Mouse (Mus musculus) neural tube, embryonic 13.5 days (tissue): Measurements from ENCODE around the gene Sec13. TPM values are rescaled to one million over a fixed set of nuclear protein-coding genes. Genes with fewer than 3 reads are reported as not detected.
"Not testable (repeated sequence)": the region's sequence is repeated elsewhere in the genome, so short reads cannot be mapped to it uniquely, and the experiment has no call there.

Source experiments
- ATAC-seq: fragments of 200-750 bp; cut with Nextera tagmentation; 2 replicates; pipeline ENCODE4 v1.8.0; 2017; ENCODE audit warnings: low read depth, mild to moderate bottlenecking, moderate TSS enrichment, moderate library complexity
- H3K27ac ChIP-seq: fragments of 300-500 bp; sonication (generic); replicated peaks from 2 replicates; pipeline ENCODE4 v1.5.1; 2015; ENCODE audit warnings: moderate library complexity, mild to moderate bottlenecking, inconsistent platforms
- H3K27me3 ChIP-seq: fragments of 300-500 bp; sonication (generic); 2 replicates; pipeline ENCODE4 v1.6.1; 2015; ENCODE audit warnings: mild to moderate bottlenecking, inconsistent platforms
- H3K36me3 ChIP-seq: fragments of 300-500 bp; sonication (generic); 2 replicates; pipeline ENCODE4 v1.6.1; 2015; ENCODE audit warnings: mild to moderate bottlenecking, inconsistent platforms
- H3K4me1 ChIP-seq: fragments of 300-500 bp; sonication (generic); replicated peaks from 2 replicates; pipeline ENCODE4 v1.6.1; 2015; ENCODE audit warnings: inconsistent platforms
- H3K4me2 ChIP-seq: fragments of 300-500 bp; sonication (generic); 2 replicates; pipeline ENCODE4 v1.6.1; 2015; ENCODE audit warnings: inconsistent platforms, mild to moderate bottlenecking, moderate library complexity
- H3K4me3 ChIP-seq: fragments of 300-500 bp; sonication (generic); 2 replicates; pipeline ENCODE4 v1.5.1; 2015; ENCODE audit warnings: mild to moderate bottlenecking, inconsistent platforms
- H3K9ac ChIP-seq: fragments of 300-500 bp; sonication (generic); 2 replicates; pipeline ENCODE4 v1.6.1; 2015; ENCODE audit warnings: moderate library complexity, mild to moderate bottlenecking, inconsistent platforms
- H3K9me3 ChIP-seq: fragments of 300-500 bp; sonication (generic); 2 replicates; pipeline ENCODE4 v1.6.1; 2016; ENCODE audit warnings: inconsistent platforms
- WGBS: fragments of 180-500 bp; shearing (Covaris S2); methylation state at CpG from one replicate; pipeline ENCODE4 v1.1.7; 2015; 5-methylcytosine and 5-hydroxymethylcytosine counted together
- polyA plus RNA-seq: library from polyadenylated mRNA; unstranded; fragments of >200 nt; fragmentation: Nextera tagmentation; extraction: Ambion mirVana; gene quantifications from 2 replicates; pipeline ENCODE4 v1.2.1, GENCODE M21; 2015

Gene Sec13
- polyA plus RNA-seq, 1 experiment from 2014 or later: 218 TPM

DNA sequence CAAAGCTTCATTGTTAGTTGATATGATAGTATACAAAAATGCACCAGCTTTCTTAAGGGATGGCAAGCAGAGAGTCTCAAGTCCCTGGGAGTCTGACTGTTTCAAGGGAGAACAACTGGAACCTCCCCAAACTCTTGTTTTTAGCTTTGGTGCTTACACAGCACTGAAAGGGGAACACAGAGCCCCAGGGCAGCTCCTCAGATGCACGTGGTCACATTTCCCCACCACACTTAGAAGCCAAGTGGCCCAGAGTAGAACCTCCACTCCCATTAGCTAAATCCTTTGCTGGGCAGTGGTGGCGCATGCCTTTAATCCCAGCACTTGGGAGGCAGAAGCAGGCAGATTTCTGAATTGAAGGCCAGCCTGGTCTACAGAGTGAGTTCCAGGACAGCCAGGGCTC is 882 bp upstream of the Sec13 start:
- Histone ChIP-seq H3K4me3 (no peak overlapping the region), H3K4me1 (peaks cover 20% of the 10 kb centered on the region), H3K27me3 (no peaks in the 10 kb centered on the region; the same call in 1 of the 2 replicates), H3K9me3 (no peaks in the 10 kb centered on the region), H3K27ac (no peak overlapping the region), H3K4me2 (no peak overlapping the region; the same call in 1 of the 2 replicates), H3K9ac (no peak overlapping the region), H3K36me3 (peaks cover 21% of the 10 kb centered on the region)
- no peak for ATAC-seq
- WGBS: 75% methylated on average over 2 of the region's 2 CpGs

- Histone ChIP-seq H3K4me1 (peaks cover 20% of the 10 kb centered on the region), H3K9ac (no peak overlapping the region), H3K27me3 (no peaks in the 10 kb centered on the region), H3K36me3 (peaks cover 58% of the 10 kb centered on the region), H3K9me3 (no peaks in the 10 kb centered on the region), H3K4me3 (no peak overlapping the region), H3K27ac (no peak overlapping the region), H3K4me2 (no peak overlapping the region)
- WGBS: 94% methylated on average over 9 of the region's 9 CpGs
- no peak for ATAC-seq
Observed at GRCm38 (mm10) chr6:113737318-113738046, 3.1 kb downstream of the Sec13 start.

DNA sequence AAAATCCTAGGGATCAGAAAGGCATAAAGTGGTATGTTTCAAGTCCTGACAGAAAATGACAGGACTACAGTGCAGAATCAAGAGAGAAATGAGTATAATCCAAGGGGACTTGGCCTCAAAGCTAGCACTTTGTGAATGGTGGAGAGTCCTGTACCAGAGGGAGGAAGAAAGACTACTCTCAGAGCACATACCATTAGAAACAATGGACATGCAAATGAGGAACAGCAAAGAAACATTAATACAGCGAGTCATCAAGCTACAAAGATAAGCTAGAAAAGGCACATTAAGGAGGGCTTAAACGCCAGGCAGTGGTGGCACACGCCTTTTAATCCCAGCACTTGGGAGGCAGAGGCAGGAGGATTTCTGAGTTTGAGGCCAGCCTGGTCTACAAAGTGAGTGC is 9.2 kb downstream of the Sec13 start:
- peaks cover 98% of the 10 kb centered on the region for H3K36me3 ChIP-seq
- no peaks in the 10 kb centered on the region for H3K9me3 ChIP-seq
- 94% methylated on average over 3 of the region's 3 CpGs for WGBS
- H3K4me1 ChIP-seq: no peaks in the 10 kb centered on the region
- H3K27me3 ChIP-seq: no peaks in the 10 kb centered on the region
- H3K27ac ChIP-seq: no peak overlapping the region
- no peak overlapping the region for H3K9ac ChIP-seq
- H3K4me3 ChIP-seq: no peak overlapping the region
- ATAC-seq: no peak
- no peak overlapping the region for H3K4me2 ChIP-seq

- no peak overlapping the region for H3K4me3 ChIP-seq
- no peak overlapping the region for H3K4me2 ChIP-seq
- no peak for ATAC-seq
- no peaks in the 10 kb centered on the region for H3K9me3 ChIP-seq
- WGBS: 90% methylated on average over 7 of the region's 7 CpGs
- peaks cover 96% of the 10 kb centered on the region for H3K36me3 ChIP-seq
- no peaks in the 10 kb centered on the region for H3K4me1 ChIP-seq
- H3K9ac ChIP-seq: no peak overlapping the region
- no peak overlapping the region for H3K27ac ChIP-seq
- H3K27me3 ChIP-seq: no peaks in the 10 kb centered on the region
Observed at GRCm38 (mm10) chr6:113728181-113728580, 12.4 kb downstream of the Sec13 start.

DNA sequence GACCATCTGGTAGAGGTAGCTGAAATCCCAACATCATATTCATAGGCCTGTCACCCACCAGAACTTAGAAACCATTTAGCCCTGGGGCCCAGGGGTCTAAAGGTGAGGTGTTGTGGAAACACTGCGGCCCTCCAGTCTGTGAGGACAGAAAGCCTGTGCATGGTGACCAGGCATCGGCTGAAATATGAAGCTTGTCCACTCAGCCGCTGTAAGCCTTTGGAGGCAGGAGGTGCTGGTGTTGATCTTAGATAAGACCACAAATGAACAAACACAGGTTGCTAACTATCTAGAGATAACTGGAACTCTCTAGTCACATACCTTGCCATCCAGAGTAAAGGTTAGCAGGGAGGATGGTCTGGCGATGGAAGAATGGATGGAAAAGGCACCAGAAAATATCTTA is 19.5 kb downstream of the Sec13 start:
- no peak overlapping the region for H3K4me3 ChIP-seq
- H3K4me2 ChIP-seq: no peak overlapping the region
- no peak overlapping the region for H3K9ac ChIP-seq
- H3K4me1 ChIP-seq: no peaks in the 10 kb centered on the region
- H3K27ac ChIP-seq: no peak overlapping the region
- H3K36me3 ChIP-seq: peaks cover 92% of the 10 kb centered on the region
- ATAC-seq: no peak
- no peaks in the 10 kb centered on the region for H3K27me3 ChIP-seq
- WGBS: 95% methylated on average over 4 of the region's 4 CpGs
- no peaks in the 10 kb centered on the region for H3K9me3 ChIP-seq

DNA sequence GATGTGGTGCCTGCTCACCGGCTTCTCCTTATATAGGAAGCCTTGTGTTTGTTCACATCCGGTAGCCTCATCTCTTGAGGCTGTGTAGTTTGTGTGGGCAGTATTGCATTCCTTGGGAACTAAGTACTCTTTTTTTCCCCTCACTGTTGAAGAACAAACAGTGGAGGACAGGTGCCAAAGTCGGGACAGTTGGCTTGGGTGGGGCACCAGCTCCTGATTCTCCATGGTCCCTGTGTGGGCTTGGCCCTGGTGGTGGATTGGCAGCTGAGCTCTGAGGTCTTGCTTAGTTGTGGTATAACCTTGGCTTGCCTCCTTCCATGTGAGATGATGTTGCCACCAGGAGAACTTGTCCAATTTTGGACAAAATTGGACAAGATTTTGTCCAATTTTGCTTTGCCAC is 20.7 kb downstream of the Sec13 start, which contains the start of gene Ghrl:
Gene Ghrl, minus strand, starts transcription at position 3 of the 400 bp plus-strand sequence.
- no peak for ATAC-seq
- H3K4me3 ChIP-seq: no peak within 1 kb of the TSS
- no peak within 1 kb of the TSS for H3K27ac ChIP-seq
- no peaks in the 10 kb centered on the region for H3K27me3 ChIP-seq
- no peak within 1 kb of the TSS for H3K9ac ChIP-seq
- H3K4me1 ChIP-seq: no peaks in the 10 kb centered on the region
- H3K36me3 ChIP-seq: peaks cover 93% of the 10 kb centered on the region
- WGBS: 92% methylated on average over 3 of the region's 3 CpGs
- no peak within 1 kb of the TSS for H3K4me2 ChIP-seq
- no peaks in the 10 kb centered on the region for H3K9me3 ChIP-seq

GRCm38 (mm10) chr6:113717541-113717940 is 23.0 kb downstream of the Sec13 start:
- Histone ChIP-seq H3K4me1 (no peaks in the 10 kb centered on the region), H3K9me3 (no peaks in the 10 kb centered on the region), H3K4me2 (no peak overlapping the region), H3K36me3 (peaks cover 94% of the 10 kb centered on the region), H3K4me3 (no peak overlapping the region), H3K27me3 (no peaks in the 10 kb centered on the region), H3K9ac (no peak overlapping the region), H3K27ac (no peak overlapping the region)
- WGBS: 89% methylated on average over 3 of the region's 3 CpGs
- ATAC-seq: no peak

GRCm38 (mm10) chr6:113714797-113715196 is 25.7 kb downstream of the Sec13 start:
- H3K9ac ChIP-seq: no peak overlapping the region
- no peak overlapping the region for H3K4me3 ChIP-seq
- 59% methylated on average over 1 of the region's 1 CpGs for WGBS
- H3K4me2 ChIP-seq: no peak overlapping the region
- H3K36me3 ChIP-seq: peaks cover 96% of the 10 kb centered on the region
- H3K27ac ChIP-seq: no peak overlapping the region
- H3K9me3 ChIP-seq: no peaks in the 10 kb centered on the region
- H3K27me3 ChIP-seq: no peaks in the 10 kb centered on the region
- ATAC-seq: no peak
- H3K4me1 ChIP-seq: no peaks in the 10 kb centered on the region

- WGBS: 94% methylated on average over 2 of the region's 2 CpGs
- Histone ChIP-seq H3K36me3 (peaks cover 96% of the 10 kb centered on the region), H3K9ac (no peak overlapping the region), H3K4me3 (no peak overlapping the region), H3K9me3 (no peaks in the 10 kb centered on the region), H3K4me1 (no peaks in the 10 kb centered on the region), H3K4me2 (no peak overlapping the region), H3K27ac (no peak overlapping the region), H3K27me3 (no peaks in the 10 kb centered on the region)
- ATAC-seq: no peak
Observed at GRCm38 (mm10) chr6:113714276-113714675, 26.3 kb downstream of the Sec13 start.

- H3K4me3 ChIP-seq, H3K9ac ChIP-seq, H3K4me1 ChIP-seq, H3K4me2 ChIP-seq, H3K27ac ChIP-seq, ATAC-seq, H3K9me3 ChIP-seq, H3K27me3 ChIP-seq: not testable (repeated sequence)
- H3K36me3 ChIP-seq: peaks cover 96% of the 10 kb centered on the region
- WGBS: 94% methylated on average over 5 of the region's 5 CpGs
Observed at GRCm38 (mm10) chr6:113713389-113713788, 27.2 kb downstream of the Sec13 start.

GRCm38 (mm10) chr6:113712718-113713117 is 27.8 kb downstream of the Sec13 start:
- H3K4me2 ChIP-seq: no peak overlapping the region
- no peak overlapping the region for H3K4me3 ChIP-seq
- H3K36me3 ChIP-seq: peaks cover 98% of the 10 kb centered on the region
- no peaks in the 10 kb centered on the region for H3K4me1 ChIP-seq
- ATAC-seq: no peak
- H3K9ac ChIP-seq: no peak overlapping the region
- WGBS: 93% methylated on average over 3 of the region's 3 CpGs
- H3K27ac ChIP-seq: no peak overlapping the region
- no peaks in the 10 kb centered on the region for H3K27me3 ChIP-seq
- H3K9me3 ChIP-seq: no peaks in the 10 kb centered on the region

DNA sequence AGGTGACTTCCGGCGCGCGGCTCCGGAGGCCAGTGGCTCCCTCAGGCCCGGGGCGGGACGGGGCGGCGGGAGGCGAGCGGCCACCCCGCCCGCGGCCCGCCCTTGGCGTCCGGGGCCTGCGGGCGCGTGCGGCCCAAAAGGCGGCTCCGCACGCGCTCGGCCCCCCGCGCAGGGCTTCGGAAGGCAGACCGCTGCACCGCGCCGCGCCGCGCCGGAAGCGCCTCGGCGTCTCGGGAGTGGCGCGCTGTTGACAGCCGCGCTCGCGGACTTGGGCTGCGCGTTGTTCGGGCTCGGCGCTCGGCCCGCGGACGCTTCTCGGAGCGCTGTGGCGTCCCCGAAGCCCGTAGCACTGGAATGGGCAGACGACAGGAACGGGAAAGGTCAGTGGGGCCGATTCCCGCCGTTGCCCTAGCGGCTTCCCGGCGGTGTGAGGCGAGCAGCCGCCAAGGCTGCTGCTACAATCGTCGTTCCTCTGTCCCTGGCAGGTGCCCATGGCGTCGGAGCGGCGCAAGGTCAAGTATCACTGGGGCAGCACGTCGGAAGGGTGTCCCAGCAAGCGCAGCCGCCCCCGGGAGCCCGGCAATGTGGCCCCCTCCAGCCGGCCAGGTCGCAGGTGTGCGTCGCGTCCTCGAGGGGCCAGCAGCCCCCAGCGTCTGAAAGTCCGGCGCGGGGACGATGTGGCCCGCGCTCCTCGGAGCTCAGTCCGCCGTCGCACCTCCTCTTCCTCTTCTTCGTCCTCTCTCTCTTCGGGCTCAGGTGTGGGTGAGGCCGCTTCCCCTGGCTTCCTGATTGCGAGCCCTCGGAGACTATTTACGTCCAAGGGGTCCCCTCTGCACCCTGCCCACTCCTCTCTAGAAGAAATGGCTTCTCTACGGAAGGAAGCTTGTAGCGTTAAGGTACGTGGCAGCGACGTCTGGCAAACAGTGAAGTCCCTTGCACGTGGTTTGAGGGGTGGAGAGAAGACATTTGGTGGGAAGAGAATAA is 43.0 kb downstream of the Sec13 start:
- WGBS: under 1% methylated on average over 92 of the region's 113 CpGs
- H3K27ac ChIP-seq: peak overlapping the region; percentile 91
- no peaks in the 10 kb centered on the region for H3K9me3 ChIP-seq
- H3K4me3 ChIP-seq: peak overlapping the region; percentile 71
- peaks cover 36% of the 10 kb centered on the region for H3K4me1 ChIP-seq
- ATAC-seq: peak; percentile 84
- peak overlapping the region; percentile 98 for H3K4me2 ChIP-seq
- peaks cover 30% of the 10 kb centered on the region for H3K36me3 ChIP-seq
- H3K9ac ChIP-seq: peak overlapping the region; percentile 88
- H3K27me3 ChIP-seq: no peaks in the 10 kb centered on the region
